Mouse (Mus musculus): ENCODE data around the gene Tnrc18. TPM values are rescaled to one million over a fixed set of nuclear protein-coding genes. Genes with fewer than 3 reads are reported as not detected.

Tnrc18 gene
- 61.1 and 64.1 TPM in 2 replicates for polyA plus RNA-seq (2016; fragmentation: Nextera tagmentation; extraction: Ambion mirVana)

DNA sequence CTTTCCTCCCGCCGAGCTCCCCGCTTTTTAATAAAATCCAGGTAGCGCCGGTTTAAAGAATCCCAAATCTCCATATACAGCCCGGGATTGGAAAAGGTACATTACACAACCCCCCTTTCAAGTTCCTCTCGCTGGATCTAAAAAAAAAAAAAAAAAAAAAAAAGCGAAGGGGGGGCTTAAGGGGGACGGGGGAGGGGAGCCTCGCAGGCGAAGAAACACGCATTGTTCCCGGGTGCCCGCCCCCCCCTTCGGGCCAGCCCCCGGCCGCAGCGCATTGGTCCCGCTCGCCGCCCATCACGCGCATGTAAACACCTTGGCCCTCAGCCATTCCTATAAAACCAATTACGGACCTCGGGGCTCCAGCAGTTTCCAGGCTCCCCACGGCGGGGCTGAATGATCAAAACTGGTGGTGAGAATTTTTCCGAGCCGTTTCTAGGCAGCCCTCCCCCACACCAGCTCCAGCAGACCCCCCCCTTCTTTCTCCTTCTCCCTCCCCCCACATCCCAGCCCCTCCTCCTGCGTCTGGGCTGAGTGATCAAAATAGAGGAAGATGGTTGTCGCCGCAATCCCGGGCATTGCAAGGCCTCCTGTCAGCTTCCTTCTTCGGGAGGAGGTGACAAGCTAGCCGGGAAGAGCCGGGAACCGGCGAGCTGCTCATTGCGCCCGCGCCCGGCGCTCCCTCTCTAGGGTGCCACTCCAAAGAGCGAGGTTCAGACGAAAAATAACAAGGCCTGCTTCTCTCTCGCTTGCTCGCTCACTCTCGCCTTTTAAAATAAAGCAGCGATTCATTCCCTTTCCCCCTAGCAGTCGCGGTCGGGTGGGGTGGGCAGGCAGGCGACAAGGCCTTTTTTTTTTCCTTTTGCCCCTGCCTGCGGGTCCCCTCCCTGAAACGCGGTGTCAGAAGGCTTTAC lies at the start of gene Tnrc18:
Tnrc18 (minus strand) TSS at position 139 of the 911 bp plus-strand sequence.
- peak; percentile 71 for ATAC-seq (ENCODE audit: low FRiP score, low read depth)
- no peaks in the 10 kb centered on the region for H3K9me3 ChIP-seq
- H3K9ac ChIP-seq (replicated peaks), result peak within 1 kb of the TSS; percentile 100
- 0 out of 2 replicates have a peak, but pooled peaks cover 5% of the 10 kb centered on the region for H3K36me3 ChIP-seq
- under 1% methylated on average over 54 of the region's 56 CpGs for WGBS
- peak within 1 kb of the TSS; percentile 94 for H3K4me2 ChIP-seq (replicated peaks)
- peak within 1 kb of the TSS; percentile 100 for H3K27ac ChIP-seq (replicated peaks)
- H3K4me1 ChIP-seq, result peaks cover 15% of the 10 kb centered on the region
- no peaks in the 10 kb centered on the region for H3K27me3 ChIP-seq
- H3K4me3 ChIP-seq, result peak within 1 kb of the TSS; percentile 90

DNA sequence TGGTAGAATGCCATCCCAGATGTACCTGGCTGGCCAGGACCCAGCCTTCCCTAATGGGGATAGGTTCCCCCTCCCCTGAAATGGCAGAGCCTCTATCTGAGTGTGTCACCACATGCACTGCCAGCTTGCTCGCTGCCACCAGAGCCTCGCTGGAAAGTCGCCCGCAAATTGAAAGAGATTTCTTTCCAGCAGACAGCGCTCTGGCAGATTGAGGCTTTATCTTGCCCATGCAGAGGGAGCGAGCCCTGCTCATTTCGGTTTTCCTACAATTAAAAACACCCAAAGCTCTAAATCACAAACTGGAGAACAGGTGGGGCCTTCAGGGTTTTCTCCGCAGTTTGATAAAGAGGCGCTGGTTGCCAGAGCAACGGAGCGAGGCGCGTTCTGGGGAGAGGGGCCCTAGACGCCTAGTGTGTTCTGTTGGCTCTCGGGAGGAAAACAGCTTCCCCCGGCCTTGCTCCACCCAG lies 40.3 kb upstream of the Tnrc18 start:
- H3K27me3 ChIP-seq, result no peaks in the 10 kb centered on the region
- H3K4me2 ChIP-seq (replicated peaks), result no peak overlapping the region
- 0 out of 2 replicates have a peak, but pooled peaks cover 5% of the 10 kb centered on the region for H3K4me1 ChIP-seq
- no peak for ATAC-seq (ENCODE audit: low FRiP score, low read depth)
- no peak overlapping the region; the same call in 1 of the 2 replicates for H3K27ac ChIP-seq (replicated peaks)
- H3K4me3 ChIP-seq, result no peak overlapping the region
- no peaks in the 10 kb centered on the region for H3K36me3 ChIP-seq
- H3K9ac ChIP-seq (replicated peaks), result 0 out of 2 replicates have a peak overlapping the region, but pooled peaks have one; percentile 7
- WGBS, result 49% methylated on average over 16 of the region's 16 CpGs
- 0 out of 2 replicates have a peak, but pooled peaks cover 6% of the 10 kb centered on the region for H3K9me3 ChIP-seq

GRCm38 (mm10) chr5:142856408-142856807 lies 38.9 kb upstream of the Tnrc18 start:
- no peak overlapping the region for H3K4me2 ChIP-seq (replicated peaks)
- 71% methylated on average over 4 of the region's 4 CpGs for WGBS
- no peaks in the 10 kb centered on the region for H3K36me3 ChIP-seq
- no peak for ATAC-seq (ENCODE audit: low FRiP score, low read depth)
- 0 out of 2 replicates have a peak, but pooled peaks cover 5% of the 10 kb centered on the region for H3K4me1 ChIP-seq
- H3K27ac ChIP-seq (replicated peaks), result no peak overlapping the region
- no peak overlapping the region for H3K9ac ChIP-seq (replicated peaks)
- H3K4me3 ChIP-seq, result no peak overlapping the region
- 0 out of 2 replicates have a peak, but pooled peaks cover 6% of the 10 kb centered on the region for H3K9me3 ChIP-seq
- no peaks in the 10 kb centered on the region for H3K27me3 ChIP-seq

DNA sequence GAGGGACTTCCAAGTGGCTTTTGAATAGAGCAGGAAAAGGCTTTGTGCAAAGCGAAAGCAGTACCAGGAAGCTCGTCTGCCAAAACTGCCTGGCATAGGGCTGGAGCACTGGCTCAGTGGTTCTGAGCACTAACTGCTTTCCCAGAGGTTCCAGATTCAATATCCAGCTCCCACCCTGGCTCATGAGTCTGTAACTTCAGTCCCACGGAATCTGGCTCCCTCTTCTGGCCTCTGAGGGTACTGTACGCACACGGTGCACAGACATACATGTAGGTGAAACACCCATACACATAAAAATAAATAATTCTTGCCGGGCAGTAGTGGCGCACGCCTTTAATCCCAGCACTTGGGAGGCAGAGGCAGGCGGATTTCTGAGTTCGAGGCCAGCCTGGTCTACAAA lies 37.4 kb upstream of the Tnrc18 start:
- no peak overlapping the region for H3K4me2 ChIP-seq (replicated peaks)
- no peak overlapping the region for H3K9ac ChIP-seq (replicated peaks)
- H3K4me3 ChIP-seq, result no peak overlapping the region
- H3K9me3 ChIP-seq, result 0 out of 2 replicates have a peak, but pooled peaks cover 6% of the 10 kb centered on the region
- H3K27me3 ChIP-seq, result no peaks in the 10 kb centered on the region
- H3K4me1 ChIP-seq, result 0 out of 2 replicates have a peak, but pooled peaks cover 5% of the 10 kb centered on the region
- WGBS, result 75% methylated on average over 10 of the region's 10 CpGs
- ATAC-seq (ENCODE audit: low FRiP score, low read depth), result no peak
- H3K27ac ChIP-seq (replicated peaks), result no peak overlapping the region
- H3K36me3 ChIP-seq, result no peaks in the 10 kb centered on the region

GRCm38 (mm10) chr5:142853585-142853984 lies 36.1 kb upstream of the Tnrc18 start:
- no peak overlapping the region for H3K9ac ChIP-seq (replicated peaks)
- 84% methylated on average over 6 of the region's 6 CpGs for WGBS

DNA sequence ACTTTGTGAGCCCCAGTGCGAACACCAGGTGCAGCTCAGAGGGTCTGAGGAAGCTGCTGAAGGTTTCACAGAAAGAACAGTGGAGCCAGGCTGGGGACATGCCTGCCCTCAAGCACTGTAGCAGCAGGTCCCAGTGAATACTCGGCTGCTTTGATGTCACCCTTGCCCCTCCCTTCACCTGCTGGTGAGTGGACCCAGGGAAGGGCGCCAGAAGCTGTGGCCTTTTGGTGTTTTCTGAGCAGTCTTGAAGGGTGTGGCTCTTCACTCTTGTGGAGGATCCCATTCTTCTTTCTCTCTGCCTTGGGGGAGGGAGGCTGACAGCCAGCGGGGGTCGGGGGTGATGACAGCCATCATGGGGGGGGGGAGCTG lies 34.2 kb upstream of the Tnrc18 start:
- Histone ChIP-seq H3K9ac (replicated peaks) (no peak overlapping the region), H3K4me3 (no peak overlapping the region), H3K4me1 (no peaks in the 10 kb centered on the region), H3K27ac (replicated peaks) (no peak overlapping the region), H3K9me3 (0 out of 2 replicates have a peak, but pooled peaks cover 6% of the 10 kb centered on the region), H3K36me3 (no peaks in the 10 kb centered on the region), H3K27me3 (no peaks in the 10 kb centered on the region), H3K4me2 (replicated peaks) (no peak overlapping the region)
- no peak for ATAC-seq (ENCODE audit: low FRiP score, low read depth)
- WGBS, result 70% methylated on average over 5 of the region's 5 CpGs

More at GRCm38 (mm10) chr5:142853585-142853984, 36.1 kb upstream of the Tnrc18 start:
- H3K4me2 ChIP-seq (replicated peaks), result no peak overlapping the region
- H3K27me3 ChIP-seq, result no peaks in the 10 kb centered on the region
- ATAC-seq (ENCODE audit: low FRiP score, low read depth), result no peak
- no peaks in the 10 kb centered on the region for H3K36me3 ChIP-seq
- H3K27ac ChIP-seq (replicated peaks), result no peak overlapping the region
- H3K4me1 ChIP-seq, result 0 out of 2 replicates have a peak, but pooled peaks cover 5% of the 10 kb centered on the region
- H3K4me3 ChIP-seq, result no peak overlapping the region
- 0 out of 2 replicates have a peak, but pooled peaks cover 6% of the 10 kb centered on the region for H3K9me3 ChIP-seq

DNA sequence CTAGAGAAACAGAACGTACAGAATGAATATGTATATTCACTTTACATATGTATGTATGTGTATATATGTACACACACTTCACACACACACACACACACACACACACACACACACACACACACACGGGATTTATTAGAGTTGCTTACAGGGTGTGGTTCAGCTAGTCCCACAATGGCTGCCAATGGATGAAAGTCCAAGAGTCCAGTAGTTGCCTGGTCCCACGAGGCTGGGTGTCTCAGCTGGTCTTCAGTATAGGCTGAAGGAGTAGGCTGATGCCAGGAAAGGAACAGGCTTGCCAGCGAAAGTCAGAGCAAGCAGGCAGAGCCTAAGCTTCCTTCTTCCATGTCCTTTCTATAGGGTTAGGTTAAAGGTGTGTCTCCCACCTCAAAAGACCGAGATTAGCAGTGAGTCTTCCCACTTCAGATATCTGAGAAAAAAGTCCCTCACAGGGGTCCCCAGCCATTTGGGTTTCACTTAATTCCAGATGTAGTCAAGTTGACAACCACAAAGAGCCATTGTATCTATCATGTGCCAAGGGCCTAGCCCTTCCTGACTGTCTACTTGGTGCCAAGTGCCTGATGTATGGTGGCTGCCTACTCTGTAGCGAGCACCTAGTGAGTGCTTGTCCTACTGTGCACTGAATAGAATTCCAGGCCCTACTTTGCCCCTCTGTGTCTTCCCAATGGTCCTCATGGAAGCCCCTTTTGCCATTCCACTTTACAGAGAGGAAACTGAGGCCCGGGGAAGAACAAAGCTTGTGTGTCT lies 33.6 kb upstream of the Tnrc18 start:
- H3K36me3 ChIP-seq, result no peaks in the 10 kb centered on the region
- 0 out of 2 replicates have a peak, but pooled peaks cover 6% of the 10 kb centered on the region for H3K9me3 ChIP-seq
- no peak overlapping the region for H3K9ac ChIP-seq (replicated peaks)
- H3K27me3 ChIP-seq, result no peaks in the 10 kb centered on the region
- no peaks in the 10 kb centered on the region for H3K4me1 ChIP-seq
- no peak for ATAC-seq (ENCODE audit: low FRiP score, low read depth)
- WGBS, result 81% methylated on average over 7 of the region's 7 CpGs
- no peak overlapping the region for H3K4me2 ChIP-seq (replicated peaks)
- no peak overlapping the region for H3K4me3 ChIP-seq
- no peak overlapping the region for H3K27ac ChIP-seq (replicated peaks)

DNA sequence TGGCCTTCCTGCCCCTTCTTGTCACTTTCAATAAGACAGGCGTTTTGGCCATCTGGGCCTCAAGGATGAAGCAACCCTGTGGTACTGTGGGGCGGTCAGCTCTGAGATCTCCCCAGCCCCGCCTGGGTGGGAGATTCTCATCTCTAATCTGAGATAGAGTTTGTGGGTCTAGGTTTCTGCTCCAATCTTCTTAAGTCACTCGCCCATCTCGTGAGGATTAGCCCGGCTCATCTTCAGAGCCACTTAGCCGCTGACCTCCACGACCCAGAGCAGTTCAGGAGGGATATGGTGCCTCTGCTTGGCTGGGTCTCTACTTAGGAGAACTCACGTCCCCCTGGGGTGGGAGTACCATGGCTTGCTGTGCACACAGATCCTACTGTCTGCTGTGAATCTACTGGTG lies 33.0 kb upstream of the Tnrc18 start:
- no peak overlapping the region for H3K4me3 ChIP-seq
- 58% methylated on average over 9 of the region's 9 CpGs for WGBS
- H3K36me3 ChIP-seq, result no peaks in the 10 kb centered on the region
- no peak overlapping the region for H3K4me2 ChIP-seq (replicated peaks)
- H3K27me3 ChIP-seq, result no peaks in the 10 kb centered on the region
- no peak overlapping the region for H3K27ac ChIP-seq (replicated peaks)
- ATAC-seq (ENCODE audit: low FRiP score, low read depth), result no peak
- no peaks in the 10 kb centered on the region for H3K4me1 ChIP-seq
- H3K9ac ChIP-seq (replicated peaks), result no peak overlapping the region
- 0 out of 2 replicates have a peak, but pooled peaks cover 6% of the 10 kb centered on the region for H3K9me3 ChIP-seq

- Histone ChIP-seq H3K9me3 (no peaks in the 10 kb centered on the region), H3K27me3 (no peaks in the 10 kb centered on the region), H3K4me1 (no peaks in the 10 kb centered on the region), H3K4me2 (replicated peaks) (no peak overlapping the region), H3K4me3 (no peak overlapping the region), H3K36me3 (no peaks in the 10 kb centered on the region), H3K27ac (replicated peaks) (no peak overlapping the region), H3K9ac (replicated peaks) (no peak overlapping the region)
- 95% methylated on average over 7 of the region's 7 CpGs for WGBS
- ATAC-seq (ENCODE audit: low FRiP score, low read depth), result no peak
These were observed 31.4 kb upstream of the Tnrc18 start for GRCm38 (mm10) chr5:142848911-142849310.

DNA sequence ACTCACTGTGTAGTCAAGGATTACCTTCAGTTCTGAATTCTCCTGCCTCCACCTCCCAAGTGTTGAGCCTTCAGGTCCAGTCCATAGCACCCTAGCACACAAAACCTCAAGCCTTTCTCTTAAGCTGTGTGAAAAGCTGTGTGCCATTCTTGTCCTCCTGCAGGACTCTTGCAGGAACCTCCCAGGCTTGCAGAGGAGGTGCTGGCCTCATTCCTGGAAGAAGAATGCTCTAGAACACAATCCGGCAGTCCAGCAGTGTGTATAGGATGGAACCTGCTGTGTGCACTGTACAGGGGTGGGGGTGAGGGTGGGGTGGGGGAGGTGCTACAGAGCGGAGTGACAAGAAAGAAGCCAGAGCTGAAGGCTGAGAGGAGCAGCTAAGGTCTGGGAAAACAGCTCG lies 30.7 kb upstream of the Tnrc18 start:
- Histone ChIP-seq H3K36me3 (no peaks in the 10 kb centered on the region), H3K27ac (replicated peaks) (no peak overlapping the region), H3K9ac (replicated peaks) (no peak overlapping the region), H3K4me2 (replicated peaks) (no peak overlapping the region), H3K4me3 (no peak overlapping the region), H3K9me3 (no peaks in the 10 kb centered on the region), H3K4me1 (no peaks in the 10 kb centered on the region), H3K27me3 (no peaks in the 10 kb centered on the region)
- no peak for ATAC-seq (ENCODE audit: low FRiP score, low read depth)
- WGBS, result 81% methylated on average over 3 of the region's 3 CpGs

DNA sequence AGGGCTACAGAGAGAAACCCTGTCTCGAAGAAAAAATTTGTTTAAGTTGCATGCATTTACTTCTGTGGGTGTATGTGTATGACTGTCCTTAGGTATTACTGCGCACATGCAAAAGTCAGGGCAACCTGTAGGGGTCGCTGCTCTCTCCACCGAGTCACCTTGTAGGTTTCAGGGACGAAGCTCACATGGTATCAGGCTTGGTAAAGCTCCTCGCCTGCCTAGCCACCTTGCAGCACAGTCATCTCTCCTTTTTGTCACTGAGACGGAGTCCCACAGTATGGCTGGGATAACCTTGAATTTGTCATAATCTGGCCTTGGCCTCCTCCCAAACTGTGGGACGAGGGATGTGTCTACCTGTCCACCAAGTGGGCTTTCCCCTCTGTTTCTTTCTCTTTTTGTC lies 27.0 kb upstream of the Tnrc18 start:
- no peak for ATAC-seq (ENCODE audit: low FRiP score, low read depth)
- WGBS, result 65% methylated on average over 8 of the region's 8 CpGs
- Histone ChIP-seq H3K27ac (replicated peaks) (no peak overlapping the region), H3K27me3 (no peaks in the 10 kb centered on the region), H3K36me3 (no peaks in the 10 kb centered on the region), H3K9ac (replicated peaks) (no peak overlapping the region), H3K4me2 (replicated peaks) (no peak overlapping the region), H3K4me1 (no peaks in the 10 kb centered on the region), H3K4me3 (no peak overlapping the region), H3K9me3 (no peaks in the 10 kb centered on the region)

Data from midbrain, embryonic 12.5 days (tissue).